Mouse (Mus musculus) kidney, adult 8-10 months (tissue): ENCODE measurements around the gene Sulf2.
A peak's percentile ranks its signal among the peaks of the same experiment; 100 is the strongest.
"Not testable (repeated sequence)": the region's sequence is repeated elsewhere in the genome, so short reads cannot be mapped to it uniquely, and the experiment has no call there.

ENCODE experiments used
- DNase-seq, 2 experiments: peaks; one replicate each; pipeline ENCODE4 v3.0.0; 2022

Sulf2 gene

GRCm38 (mm10) chr2:166155454-166155815 is at the start of gene Sulf2:
Gene Sulf2 (minus strand): TSS chr2:166155663.
- peak; percentile 62 to 78 for DNase-seq

GRCm38 (mm10) chr2:166204174-166204573 is 48.7 kb upstream of the Sulf2 start:
- DNase-seq: no peak

- DNase-seq: no peak
Observed at GRCm38 (mm10) chr2:166203647-166204046, 48.2 kb upstream of the Sulf2 start.

GRCm38 (mm10) chr2:166197964-166198363 is 42.5 kb upstream of the Sulf2 start:
- no peak for DNase-seq

GRCm38 (mm10) chr2:166197064-166197463 is 41.6 kb upstream of the Sulf2 start:
- peak in 1 of 2 experiments; percentile 37 for DNase-seq

- DNase-seq: no peak
Observed at GRCm38 (mm10) chr2:166196080-166196786, 40.8 kb upstream of the Sulf2 start.

GRCm38 (mm10) chr2:166195041-166195440 is 39.6 kb upstream of the Sulf2 start:
- DNase-seq: no peak

GRCm38 (mm10) chr2:166194112-166194758 is 38.8 kb upstream of the Sulf2 start:
- peak; percentile 82 to 86 for DNase-seq

GRCm38 (mm10) chr2:166193509-166193908 is 38.0 kb upstream of the Sulf2 start:
- DNase-seq: no peak

GRCm38 (mm10) chr2:166190816-166191215 is 35.4 kb upstream of the Sulf2 start:
- peak; percentile 84 to 90 for DNase-seq

- no peak for DNase-seq
Observed at GRCm38 (mm10) chr2:166189191-166189590, 33.7 kb upstream of the Sulf2 start.

- DNase-seq: not testable (repeated sequence)
Observed at GRCm38 (mm10) chr2:166187874-166188453, 32.5 kb upstream of the Sulf2 start.

GRCm38 (mm10) chr2:166187319-166187718 is 31.9 kb upstream of the Sulf2 start:
- not testable (repeated sequence) for DNase-seq

GRCm38 (mm10) chr2:166186244-166186948 is 30.9 kb upstream of the Sulf2 start:
- peak; percentile 61 to 73 for DNase-seq

- DNase-seq: no peak
Observed at GRCm38 (mm10) chr2:166185768-166186167, 30.3 kb upstream of the Sulf2 start.

- DNase-seq: no peak
Observed at GRCm38 (mm10) chr2:166184417-166184816, 29.0 kb upstream of the Sulf2 start.

- no peak for DNase-seq
Observed at GRCm38 (mm10) chr2:166182009-166182685, 26.7 kb upstream of the Sulf2 start.

GRCm38 (mm10) chr2:166180744-166181508 is 25.5 kb upstream of the Sulf2 start:
- DNase-seq: peak; percentile 62 to 67

- no peak for DNase-seq
Observed at GRCm38 (mm10) chr2:166180136-166180649, 24.7 kb upstream of the Sulf2 start.

GRCm38 (mm10) chr2:166179457-166180101 is 24.1 kb upstream of the Sulf2 start:
- peak in 1 of 2 experiments; percentile 32 for DNase-seq

GRCm38 (mm10) chr2:166175552-166176136 is 20.2 kb upstream of the Sulf2 start:
- no peak for DNase-seq
